Mouse (Mus musculus): ENCODE data around the gene Actr8. TPM values are rescaled to one million over a fixed set of nuclear protein-coding genes. Genes with fewer than 3 reads are reported as not detected.
A peak's percentile ranks its signal among the peaks of the same experiment; 100 is the strongest.

Gene Actr8
- polyA plus RNA-seq, 1 experiment from 2014 or later, result 68.4 TPM

DNA sequence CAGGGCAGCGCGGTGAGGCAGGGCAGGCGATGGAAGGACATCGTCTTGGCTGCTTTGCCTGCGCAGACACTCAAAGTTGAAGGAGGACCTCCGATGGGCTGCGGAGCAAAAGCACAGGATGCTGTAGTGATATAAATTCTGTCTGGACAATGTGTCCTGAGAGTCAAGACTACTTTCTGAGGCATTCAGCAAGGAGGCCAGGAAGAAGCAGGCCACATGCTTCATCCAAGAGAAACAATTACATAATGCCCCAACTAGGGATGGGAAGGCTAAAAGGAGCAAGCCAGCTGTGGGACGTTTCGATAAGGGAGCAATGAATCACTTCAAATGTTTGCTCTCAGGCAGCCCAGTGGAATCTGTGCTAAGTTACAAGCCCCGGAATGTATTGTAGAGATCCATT lies 67.1 kb downstream of the Actr8 start:
- H3K9ac ChIP-seq (ENCODE audit: low read length), result no peak overlapping the region
- H3K9me3 ChIP-seq (ENCODE audit: control insufficient read depth, low read length), result no peaks in the 10 kb centered on the region
- no peaks in the 10 kb centered on the region for H3K4me1 ChIP-seq (replicated peaks; ENCODE audit: control insufficient read depth, insufficient read depth, low read length)
- no peaks in the 10 kb centered on the region for H3K27me3 ChIP-seq (ENCODE audit: control insufficient read depth, insufficient read depth, low read depth, low read length)
- H3K4me2 ChIP-seq (ENCODE audit: low read depth, low read length), result no peak overlapping the region
- no peak for ATAC-seq (ENCODE audit: low read depth)
- no peak overlapping the region for H3K4me3 ChIP-seq (ENCODE audit: low read length)
- no peak overlapping the region for H3K27ac ChIP-seq (ENCODE audit: low read length)
- H3K36me3 ChIP-seq (ENCODE audit: control insufficient read depth, insufficient read depth, low read length), result peaks cover 3% of the 10 kb centered on the region; the same call in 1 of the 2 replicates
- WGBS, result 65% methylated on average over 10 of the region's 10 CpGs

DNA sequence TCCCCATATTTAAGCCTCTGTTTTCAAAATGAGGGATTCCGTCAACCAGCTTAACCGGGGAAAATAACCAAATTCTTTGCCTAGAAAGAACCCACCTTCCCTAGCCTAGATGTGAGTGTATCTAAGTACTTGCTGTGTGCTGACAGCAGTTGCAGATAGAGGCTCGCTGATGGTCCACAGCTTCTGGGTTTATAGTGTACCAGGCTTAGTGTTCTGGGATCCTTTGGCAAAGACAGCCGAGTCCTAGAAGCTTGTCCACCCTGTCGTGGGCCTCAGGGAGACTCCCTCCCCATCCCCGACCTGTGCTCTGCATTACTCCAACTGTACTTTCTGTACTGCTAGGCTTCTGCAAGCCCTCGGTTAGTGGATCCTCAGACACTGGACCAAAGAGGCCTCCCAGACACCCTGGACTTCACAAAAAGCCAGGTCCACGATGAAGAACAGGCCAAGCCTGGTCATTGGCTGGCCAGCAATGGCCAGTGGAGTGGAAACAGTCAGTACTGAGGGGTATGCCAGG lies 67.6 kb downstream of the Actr8 start:
- WGBS, result 74% methylated on average over 8 of the region's 8 CpGs
- Histone ChIP-seq H3K4me2 (ENCODE audit: low read depth, low read length) (no peak overlapping the region), H3K9me3 (ENCODE audit: control insufficient read depth, low read length) (no peaks in the 10 kb centered on the region), H3K27ac (ENCODE audit: low read length) (no peak overlapping the region), H3K36me3 (ENCODE audit: control insufficient read depth, insufficient read depth, low read length) (peaks cover 3% of the 10 kb centered on the region; the same call in 1 of the 2 replicates), H3K4me3 (ENCODE audit: low read length) (no peak overlapping the region), H3K9ac (ENCODE audit: low read length) (no peak overlapping the region), H3K27me3 (ENCODE audit: control insufficient read depth, insufficient read depth, low read depth, low read length) (no peaks in the 10 kb centered on the region), H3K4me1 (replicated peaks; ENCODE audit: control insufficient read depth, insufficient read depth, low read length) (no peaks in the 10 kb centered on the region)
- ATAC-seq (ENCODE audit: low read depth), result no peak

DNA sequence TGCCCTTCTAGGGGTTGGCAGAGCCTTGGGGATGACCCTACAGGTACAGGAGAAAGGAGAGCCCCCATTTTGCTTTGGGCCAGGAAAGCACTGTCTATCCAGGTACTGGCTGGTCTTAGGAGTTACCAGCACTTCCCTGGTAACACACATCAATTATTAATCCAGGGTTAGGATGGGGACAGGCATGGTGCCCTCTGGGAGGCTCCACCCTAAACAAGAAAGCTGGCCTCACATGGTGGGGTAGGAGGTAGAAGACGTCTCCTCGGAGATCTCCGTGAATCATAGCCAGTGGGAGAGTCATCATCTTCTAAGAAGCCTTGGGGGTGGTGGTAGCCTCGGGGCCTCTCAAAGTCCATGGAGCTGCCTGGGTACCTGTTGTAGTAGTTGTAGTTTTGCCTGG lies 68.8 kb downstream of the Actr8 start:
- Histone ChIP-seq H3K27me3 (ENCODE audit: control insufficient read depth, insufficient read depth, low read depth, low read length) (no peaks in the 10 kb centered on the region), H3K36me3 (ENCODE audit: control insufficient read depth, insufficient read depth, low read length) (peaks cover 3% of the 10 kb centered on the region; the same call in 1 of the 2 replicates), H3K4me2 (ENCODE audit: low read depth, low read length) (no peak overlapping the region), H3K4me1 (replicated peaks; ENCODE audit: control insufficient read depth, insufficient read depth, low read length) (no peaks in the 10 kb centered on the region), H3K9me3 (ENCODE audit: control insufficient read depth, low read length) (no peaks in the 10 kb centered on the region), H3K4me3 (ENCODE audit: low read length) (no peak overlapping the region), H3K27ac (ENCODE audit: low read length) (no peak overlapping the region), H3K9ac (ENCODE audit: low read length) (no peak overlapping the region)
- ATAC-seq (ENCODE audit: low read depth), result no peak
- 84% methylated on average over 4 of the region's 4 CpGs for WGBS

DNA sequence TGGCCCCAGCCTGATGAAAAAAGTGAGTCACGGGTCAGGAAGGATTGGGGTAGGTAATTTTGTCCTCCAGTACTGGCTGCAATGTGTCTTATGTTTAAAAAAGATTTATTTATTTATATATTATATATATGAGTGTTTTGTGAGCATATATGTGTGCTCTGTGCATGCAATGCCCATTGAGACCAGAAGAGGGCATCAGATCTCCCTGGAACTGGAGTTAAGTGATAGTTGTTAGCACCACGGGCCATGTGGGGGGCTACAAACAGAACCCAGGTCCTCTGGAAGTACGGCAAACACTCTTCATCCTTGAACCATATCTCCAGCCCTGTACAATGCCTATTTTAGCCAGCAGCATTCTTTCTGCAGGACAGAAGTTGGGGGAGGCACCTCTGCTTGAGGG lies 69.9 kb downstream of the Actr8 start:
- Histone ChIP-seq H3K36me3 (ENCODE audit: control insufficient read depth, insufficient read depth, low read length) (peaks cover 3% of the 10 kb centered on the region; the same call in 1 of the 2 replicates), H3K4me3 (ENCODE audit: low read length) (no peak overlapping the region), H3K27ac (ENCODE audit: low read length) (no peak overlapping the region), H3K27me3 (ENCODE audit: control insufficient read depth, insufficient read depth, low read depth, low read length) (no peaks in the 10 kb centered on the region), H3K9ac (ENCODE audit: low read length) (no peak overlapping the region), H3K4me1 (replicated peaks; ENCODE audit: control insufficient read depth, insufficient read depth, low read length) (no peaks in the 10 kb centered on the region), H3K4me2 (ENCODE audit: low read depth, low read length) (no peak overlapping the region), H3K9me3 (ENCODE audit: control insufficient read depth, low read length) (no peaks in the 10 kb centered on the region)
- 83% methylated on average over 3 of the region's 3 CpGs for WGBS
- ATAC-seq (ENCODE audit: low read depth), result no peak

DNA sequence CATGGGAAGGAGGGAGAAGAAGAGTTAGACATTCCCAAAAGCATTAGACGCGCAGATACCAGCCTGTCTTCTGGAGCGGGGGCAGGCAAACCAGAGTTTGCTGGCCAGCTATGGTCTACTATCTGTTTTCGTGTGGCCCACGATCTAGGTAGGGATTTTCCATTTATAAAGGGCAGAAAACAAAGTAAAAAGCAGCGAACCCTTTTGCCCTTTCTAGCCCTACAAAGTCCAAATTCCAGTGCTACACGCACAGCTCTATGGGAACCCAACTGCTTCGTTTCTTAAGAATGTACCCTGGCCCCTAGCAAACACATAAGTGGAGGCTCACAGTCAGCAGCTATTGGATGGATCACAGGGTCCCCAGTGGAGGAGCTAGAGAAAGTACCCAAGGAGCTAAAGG lies 72.1 kb downstream of the Actr8 start:
- WGBS, result 88% methylated on average over 8 of the region's 8 CpGs
- Histone ChIP-seq H3K9ac (ENCODE audit: low read length) (no peak overlapping the region), H3K27ac (ENCODE audit: low read length) (no peak overlapping the region), H3K9me3 (ENCODE audit: control insufficient read depth, low read length) (no peaks in the 10 kb centered on the region), H3K27me3 (ENCODE audit: control insufficient read depth, insufficient read depth, low read depth, low read length) (no peaks in the 10 kb centered on the region), H3K36me3 (ENCODE audit: control insufficient read depth, insufficient read depth, low read length) (peaks cover 3% of the 10 kb centered on the region; the same call in 1 of the 2 replicates), H3K4me3 (ENCODE audit: low read length) (no peak overlapping the region), H3K4me2 (ENCODE audit: low read depth, low read length) (no peak overlapping the region), H3K4me1 (replicated peaks; ENCODE audit: control insufficient read depth, insufficient read depth, low read length) (peaks cover 4% of the 10 kb centered on the region; the same call in 1 of the 2 replicates)
- ATAC-seq (ENCODE audit: low read depth), result no peak

DNA sequence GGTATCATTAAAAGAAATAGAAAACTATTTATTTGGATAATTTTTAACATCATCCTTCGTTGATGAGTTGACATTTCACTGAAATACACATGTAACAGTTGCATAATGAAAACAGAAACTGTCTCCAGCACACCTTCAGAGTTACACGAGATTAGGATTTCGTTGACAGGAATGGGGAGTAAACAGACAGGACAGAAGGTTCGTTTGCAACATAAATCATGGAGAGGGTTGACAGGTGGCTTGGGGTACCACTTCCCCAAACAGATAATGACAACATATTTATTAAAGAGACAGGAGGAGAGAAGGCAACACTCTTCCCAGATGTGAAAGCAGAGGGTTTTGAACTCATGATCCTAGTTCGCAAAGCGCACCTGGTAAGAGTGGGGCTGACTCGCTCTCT lies 76.8 kb downstream of the Actr8 start:
- peak overlapping the region; percentile 47; the same call in 1 of the 2 replicates for H3K27ac ChIP-seq (ENCODE audit: low read length)
- peaks cover 31% of the 10 kb centered on the region for H3K4me1 ChIP-seq (replicated peaks; ENCODE audit: control insufficient read depth, insufficient read depth, low read length)
- no peak overlapping the region for H3K9ac ChIP-seq (ENCODE audit: low read length)
- no peak overlapping the region for H3K4me3 ChIP-seq (ENCODE audit: low read length)
- 54% methylated on average over 7 of the region's 7 CpGs for WGBS
- H3K36me3 ChIP-seq (ENCODE audit: control insufficient read depth, insufficient read depth, low read length), result no peaks in the 10 kb centered on the region
- no peak for ATAC-seq (ENCODE audit: low read depth)
- no peaks in the 10 kb centered on the region for H3K27me3 ChIP-seq (ENCODE audit: control insufficient read depth, insufficient read depth, low read depth, low read length)
- no peak overlapping the region for H3K4me2 ChIP-seq (ENCODE audit: low read depth, low read length)
- no peaks in the 10 kb centered on the region for H3K9me3 ChIP-seq (ENCODE audit: control insufficient read depth, low read length)

Small RNA genes within 50 kb of the gene (microRNA-seq; reads per million reads assigned to microRNA genes)
- gene Mir6947, result not detected

Other genes starting within 250 kb of the Actr8 start
- gene Selenok, start 10.0 kb upstream of the Actr8 start, polyA plus RNA-seq (2015; fragmentation: Nextera tagmentation; extraction: Ambion mirVana), result 289 and 290 TPM in 2 replicates
- 0.92 and 1.1 TPM in 2 replicates for gene Il17rb, start 30.6 kb downstream of the Actr8 start, polyA plus RNA-seq (2015; fragmentation: Nextera tagmentation; extraction: Ambion mirVana)
- gene Chdh, start 30.7 kb downstream of the Actr8 start, polyA plus RNA-seq (2015; fragmentation: Nextera tagmentation; extraction: Ambion mirVana), result 1.9 TPM in 2 replicates